26 mouse cellular contexts compared by ENCODE assay signal in the genomic region with DNA sequence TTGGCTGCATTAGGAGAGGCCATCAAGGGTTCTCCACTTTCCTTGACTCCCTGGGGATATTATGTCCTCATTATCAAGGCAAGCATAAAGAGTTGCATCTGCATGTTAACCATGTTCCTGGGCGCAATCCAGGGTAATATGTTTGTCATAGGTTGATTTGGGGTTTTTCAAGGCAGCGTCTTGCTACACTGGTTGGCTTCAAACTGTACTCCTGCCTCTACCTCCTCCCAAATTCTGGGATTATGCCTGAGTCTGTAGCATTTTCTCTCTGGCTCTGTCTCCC.
A peak's percentile ranks its signal among the peaks of the same experiment; 100 is the strongest.
DNase-seq lines count a peak whose midpoint lies in the region; ATAC-seq and TF ChIP-seq lines count a peak whose summit lies in the region.
"Had no signal": no experiment of that assay in that cellular context is flagged by ENCODE, and none has a peak within 500 bp of the region (broad histone marks: within the 10 kb centered on the region; RNA-seq: fewer than 3 reads in every experiment).

No protein-coding gene starts in this region.

- no peak for TF ChIP-seq POLR2A in cerebellum, adult 2 months (IDR thresholded peaks at IDR 0.05; ENCODE audit: borderline replicate concordance, insufficient read depth, low read length)

- 67% methylated on average over 2 of the region's 2 CpGs for WGBS in heart, embryonic 10.5 days
- 63% methylated on average over 2 of the region's 2 CpGs for WGBS in heart, embryonic 11.5 days (ENCODE audit: insufficient replicate concordance)
- WGBS in liver, embryonic 15.5 days (ENCODE audit: insufficient replicate concordance): 74% methylated on average over 2 of the region's 2 CpGs
- 54% methylated on average over 2 of the region's 2 CpGs for WGBS in neural tube, embryonic 15.5 days
- 77% methylated on average over 2 of the region's 2 CpGs for WGBS in cerebellum, adult 2 months

- no peak for TF ChIP-seq CTCF in cerebellum, adult 2 months (IDR thresholded peaks at IDR 0.05; ENCODE audit: borderline replicate concordance, insufficient read depth, low read depth, low read length)

- peaks cover 6% of the 10 kb centered on the region for H3K4me1 ChIP-seq in heart, embryonic 10.5 days
- H3K4me1 ChIP-seq in heart, embryonic 11.5 days (ENCODE audit: control insufficient read depth, insufficient read depth, low read length): no peaks in the 10 kb centered on the region
- peaks cover 57% of the 10 kb centered on the region for H3K4me1 ChIP-seq in liver, embryonic 15.5 days (replicated peaks)
- H3K4me1 ChIP-seq in neural tube, embryonic 15.5 days: peaks cover 11% of the 10 kb centered on the region
- H3K4me1 ChIP-seq in cerebellum, adult 2 months (ENCODE audit: control insufficient read depth, insufficient read depth, low read length): no peaks in the 10 kb centered on the region
- H3K4me1 ChIP-seq: heart, embryonic 12.5 days; stomach, embryonic 15.5 days had no signal

- no peaks in the 10 kb centered on the region for H3K36me3 ChIP-seq in heart, embryonic 10.5 days
- no peaks in the 10 kb centered on the region for H3K36me3 ChIP-seq in heart, embryonic 11.5 days (ENCODE audit: control insufficient read depth, insufficient read depth, low read length)
- no peaks in the 10 kb centered on the region; the same call in 1 of the 2 replicates for H3K36me3 ChIP-seq in liver, embryonic 15.5 days (replicated peaks)
- no peaks in the 10 kb centered on the region for H3K36me3 ChIP-seq in neural tube, embryonic 15.5 days
- H3K36me3 ChIP-seq: embryonic facial prominence, embryonic 15.5 days; heart, embryonic 12.5 days; hindbrain, embryonic 15.5 days; lung, embryonic 15.5 days; midbrain, embryonic 13.5 days; neural tube, embryonic 13.5 days; stomach, embryonic 15.5 days had no signal

- no peaks in the 10 kb centered on the region for H3K27me3 ChIP-seq in heart, embryonic 10.5 days (ENCODE audit: insufficient read depth, poor library complexity, severe bottlenecking)
- H3K27me3 ChIP-seq in heart, embryonic 11.5 days (ENCODE audit: control insufficient read depth, insufficient read depth, low read length): no peaks in the 10 kb centered on the region
- H3K27me3 ChIP-seq in liver, embryonic 15.5 days: 0 out of 2 replicates have a peak, but pooled peaks cover 9% of the 10 kb centered on the region
- no peaks in the 10 kb centered on the region for H3K27me3 ChIP-seq in neural tube, embryonic 15.5 days (replicated peaks)
- H3K27me3 ChIP-seq in cerebellum, adult 2 months (ENCODE audit: control insufficient read depth, insufficient read depth, low read length): no peaks in the 10 kb centered on the region
- H3K27me3 ChIP-seq: embryonic facial prominence, embryonic 15.5 days; heart, embryonic 12.5 days; hindbrain, embryonic 15.5 days; lung, embryonic 15.5 days; midbrain, embryonic 13.5 days; neural tube, embryonic 13.5 days; stomach, embryonic 15.5 days had no signal

- peak overlapping the region; percentile 47 for H3K27ac ChIP-seq in heart, embryonic 10.5 days
- H3K27ac ChIP-seq in heart, embryonic 11.5 days (ENCODE audit: low read depth, low read length): no peak overlapping the region
- peak overlapping the region; percentile 55 for H3K27ac ChIP-seq in liver, embryonic 15.5 days (replicated peaks)
- no peak overlapping the region for H3K27ac ChIP-seq in neural tube, embryonic 15.5 days (replicated peaks)
- no peak overlapping the region for H3K27ac ChIP-seq in cerebellum, adult 2 months (ENCODE audit: insufficient read depth, low read length)
- H3K27ac ChIP-seq: embryonic facial prominence, embryonic 15.5 days; hindbrain, embryonic 15.5 days; lung, embryonic 15.5 days; midbrain, embryonic 13.5 days; neural tube, embryonic 13.5 days; stomach, embryonic 15.5 days had no signal

- no peak overlapping the region for H3K9ac ChIP-seq in heart, embryonic 11.5 days (ENCODE audit: low read depth, low read length)
- no peak overlapping the region for H3K9ac ChIP-seq in liver, embryonic 15.5 days
- H3K9ac ChIP-seq in neural tube, embryonic 15.5 days (replicated peaks): no peak overlapping the region
- H3K9ac ChIP-seq: embryonic facial prominence, embryonic 15.5 days; heart, embryonic 12.5 days; hindbrain, embryonic 15.5 days; lung, embryonic 15.5 days; midbrain, embryonic 13.5 days; neural tube, embryonic 13.5 days; stomach, embryonic 15.5 days had no signal

- H3K9me3 ChIP-seq in heart, embryonic 10.5 days: no peaks in the 10 kb centered on the region
- H3K9me3 ChIP-seq in heart, embryonic 11.5 days (replicated peaks; ENCODE audit: control insufficient read depth, low read length): no peaks in the 10 kb centered on the region
- peaks cover 13% of the 10 kb centered on the region for H3K9me3 ChIP-seq in liver, embryonic 15.5 days (replicated peaks)
- H3K9me3 ChIP-seq in neural tube, embryonic 15.5 days (replicated peaks): no peaks in the 10 kb centered on the region
- H3K9me3 ChIP-seq: embryonic facial prominence, embryonic 15.5 days; heart, embryonic 12.5 days; hindbrain, embryonic 15.5 days; lung, embryonic 15.5 days; midbrain, embryonic 13.5 days; neural tube, embryonic 13.5 days; stomach, embryonic 15.5 days had no signal

- ATAC-seq in heart, embryonic 11.5 days (replicated peaks; ENCODE audit: insufficient number of reproducible peaks, low FRiP score, low TSS enrichment): no peak
- ATAC-seq in liver, embryonic 15.5 days (ENCODE audit: insufficient read depth): no peak
- no peak for ATAC-seq in neural tube, embryonic 15.5 days (ENCODE audit: low FRiP score)
- ATAC-seq: forebrain, embryonic 14.5 days; inflammation-experienced regulatory T-cells, adult 6 months; midbrain, embryonic 13.5 days had no signal

- H3K4me3 ChIP-seq in heart, embryonic 10.5 days: no peak overlapping the region
- no peak overlapping the region for H3K4me3 ChIP-seq in heart, embryonic 11.5 days (ENCODE audit: low read depth, low read length)
- H3K4me3 ChIP-seq in liver, embryonic 15.5 days (replicated peaks): no peak overlapping the region
- no peak overlapping the region for H3K4me3 ChIP-seq in neural tube, embryonic 15.5 days (replicated peaks)
- no peak overlapping the region for H3K4me3 ChIP-seq in cerebellum, adult 2 months (replicated peaks; ENCODE audit: insufficient read depth, low read depth, low read length)
- H3K4me3 ChIP-seq: embryonic facial prominence, embryonic 15.5 days; heart, embryonic 12.5 days; hindbrain, embryonic 15.5 days; lung, embryonic 15.5 days; midbrain, embryonic 13.5 days; neural tube, embryonic 13.5 days; stomach, embryonic 15.5 days had no signal

- DNase-seq in heart, embryonic 10.5 days (ENCODE audit: low spot score): no peak
- DNase-seq in retina, postnatal 1 day: peak; percentile 46
- no peak for DNase-seq in retina, embryonic 14.5 days (ENCODE audit: low spot score)
- DNase-seq in cerebellum, adult 2 months: no peak
- DNase-seq: adrenal gland, adult 8-10 months; cerebellum, adult 9-11 months; gastrocnemius, postnatal 25 days; heart, adult 11 months; heart, postnatal 4 days; kidney, adult 11 months; kidney, postnatal 14 days; layer of hippocampus, adult 9-11 months; lung, postnatal 4 days; right cerebral cortex, postnatal 25 days had no signal

- H3K4me2 ChIP-seq in heart, embryonic 11.5 days: no peak overlapping the region
- no peak overlapping the region for H3K4me2 ChIP-seq in liver, embryonic 15.5 days
- no peak overlapping the region for H3K4me2 ChIP-seq in neural tube, embryonic 15.5 days
- H3K4me2 ChIP-seq: embryonic facial prominence, embryonic 15.5 days; heart, embryonic 12.5 days; hindbrain, embryonic 15.5 days; lung, embryonic 15.5 days; midbrain, embryonic 13.5 days; neural tube, embryonic 13.5 days; stomach, embryonic 15.5 days had no signal

Comparison
In these comparisons a context has a peak if more than half of its experiments do, and no peak if none do; other contexts are left out.
1. H3K27ac ChIP-seq: peak in heart, embryonic 10.5 days (single experiment) and liver, embryonic 15.5 days (single experiment); none in heart, embryonic 11.5 days (single experiment), neural tube, embryonic 15.5 days (single experiment) and cerebellum, adult 2 months (single experiment).